Mouse (Mus musculus): Measurements from ENCODE around the gene Fam167b.
"Not testable (repeated sequence)": the region's sequence is repeated elsewhere in the genome, so short reads cannot be mapped to it uniquely, and the experiment has no call there.

The Fam167b gene

GRCm38 (mm10) chr4:129561184-129561583 is 17.2 kb downstream of the Fam167b start:
- DNase-seq (ENCODE audit: low spot score): no peak

GRCm38 (mm10) chr4:129558321-129558955 is 19.9 kb downstream of the Fam167b start:
- DNase-seq (ENCODE audit: low spot score): no peak

GRCm38 (mm10) chr4:129557256-129557808 is 21.0 kb downstream of the Fam167b start:
- DNase-seq (ENCODE audit: low spot score): no peak

- DNase-seq (ENCODE audit: low spot score): peak; percentile 67
Measured at GRCm38 (mm10) chr4:129556532-129557223, 21.7 kb downstream of the Fam167b start.

GRCm38 (mm10) chr4:129555862-129556531 is 22.4 kb downstream of the Fam167b start:
- no peak for DNase-seq (ENCODE audit: low spot score)

- DNase-seq (ENCODE audit: low spot score): no peak
Measured at GRCm38 (mm10) chr4:129555421-129555861, 22.9 kb downstream of the Fam167b start.

- DNase-seq (ENCODE audit: low spot score): not testable (repeated sequence)
Measured at GRCm38 (mm10) chr4:129554512-129554911, 23.8 kb downstream of the Fam167b start.

GRCm38 (mm10) chr4:129550295-129550694 is 28.1 kb downstream of the Fam167b start:
- DNase-seq (ENCODE audit: low spot score): no peak

GRCm38 (mm10) chr4:129549306-129549705 is 29.0 kb downstream of the Fam167b start:
- no peak for DNase-seq (ENCODE audit: low spot score)

GRCm38 (mm10) chr4:129547631-129548030 is 30.7 kb downstream of the Fam167b start:
- DNase-seq (ENCODE audit: low spot score): not testable (repeated sequence)

- DNase-seq (ENCODE audit: low spot score): no peak
Measured at GRCm38 (mm10) chr4:129544106-129544505, 34.2 kb downstream of the Fam167b start.

GRCm38 (mm10) chr4:129542592-129543141 is 35.7 kb downstream of the Fam167b start, which contains the start of gene Hdac1:
Gene Hdac1 (minus strand): TSS chr4:129542713.
- DNase-seq (ENCODE audit: low spot score): peak; percentile 94

GRCm38 (mm10) chr4:129541868-129542591 is 36.3 kb downstream of the Fam167b start:
- no peak for DNase-seq (ENCODE audit: low spot score)

GRCm38 (mm10) chr4:129540012-129540411 is 38.3 kb downstream of the Fam167b start:
- DNase-seq (ENCODE audit: low spot score): no peak

- DNase-seq (ENCODE audit: low spot score): not testable (repeated sequence)
Measured at GRCm38 (mm10) chr4:129528901-129529300, 49.4 kb downstream of the Fam167b start.
